Mouse (Mus musculus) intestine, embryonic 14.5 days (tissue): ENCODE measurements around the gene Ugt1a10. TPM values are rescaled to one million over a fixed set of nuclear protein-coding genes. Genes with fewer than 3 reads are reported as not detected.
"Not testable (repeated sequence)": the region's sequence is repeated elsewhere in the genome, so short reads cannot be mapped to it uniquely, and the experiment has no call there.

Experiments
- ATAC-seq: fragments of 200-750 bp; cut with Nextera tagmentation; replicated peaks from 2 replicates; pipeline ENCODE4 v1.8.0; 2017; ENCODE audit warnings: low read depth, moderate number of reproducible peaks, moderate TSS enrichment, moderate library complexity; ENCODE audit not compliant: low FRiP score, low TSS enrichment
- DNase-seq: peaks from one replicate; pipeline ENCODE4 v3.0.0-alpha.2; 2018; ENCODE audit warnings: low spot score
- H3K27ac ChIP-seq: fragments of 300-500 bp; sonication (generic); 2 replicates; pipeline ENCODE4 v1.5.1; 2014; ENCODE audit warnings: low read depth, mild to moderate bottlenecking, control low read depth
- H3K27me3 ChIP-seq: fragments of 300-500 bp; sonication (generic); replicated peaks from 2 replicates; pipeline ENCODE4 v1.6.1; 2014; ENCODE audit warnings: low read length, control low read depth; ENCODE audit not compliant: control insufficient read depth, insufficient read depth
- H3K36me3 ChIP-seq: fragments of 300-500 bp; sonication (generic); 2 replicates; pipeline ENCODE4 v1.6.1; 2014; ENCODE audit warnings: low read length, control low read depth; ENCODE audit not compliant: control insufficient read depth, insufficient read depth
- H3K4me1 ChIP-seq: fragments of 300-500 bp; sonication (generic); replicated peaks from 2 replicates; pipeline ENCODE4 v1.6.1; 2014; ENCODE audit warnings: low read length, control low read depth, mixed read lengths; ENCODE audit not compliant: control insufficient read depth, insufficient read depth
- H3K4me2 ChIP-seq: fragments of 300-500 bp; sonication (generic); 2 replicates; pipeline ENCODE4 v1.6.1; 2014; ENCODE audit warnings: low read length
- H3K4me3 ChIP-seq: fragments of 300-500 bp; sonication (generic); 2 replicates; pipeline ENCODE4 v1.5.1; 2014; ENCODE audit warnings: low read depth, low read length, control low read depth, mixed read lengths
- H3K9ac ChIP-seq: fragments of 300-500 bp; sonication (generic); 2 replicates; pipeline ENCODE4 v1.6.1; 2014; ENCODE audit warnings: mild to moderate bottlenecking, low read length
- H3K9me3 ChIP-seq: fragments of 300-500 bp; sonication (generic); 2 replicates; pipeline ENCODE4 v1.6.1; 2016; ENCODE audit warnings: low read length, control low read depth; ENCODE audit not compliant: control insufficient read depth
- WGBS: fragments of 180-500 bp; shearing (Covaris S2); extraction: QIAGEN DNeasy Blood & Tissue Kit; methylation state at CpG from one replicate; pipeline ENCODE4 v1.1.7; 2014; 5-methylcytosine and 5-hydroxymethylcytosine counted together
- polyA plus RNA-seq: library from polyadenylated mRNA; unstranded; fragments of >200 nt; fragmentation: Nextera tagmentation; extraction: Ambion mirVana; gene quantifications from 2 replicates; pipeline ENCODE4 v1.2.1, GENCODE M21; 2014

Ugt1a10 gene
- polyA plus RNA-seq, 1 experiment from 2014 or later: not detected

- H3K27ac ChIP-seq, H3K9me3 ChIP-seq, H3K27me3 ChIP-seq, ATAC-seq, H3K4me2 ChIP-seq, H3K9ac ChIP-seq, H3K36me3 ChIP-seq, H3K4me3 ChIP-seq, DNase-seq, H3K4me1 ChIP-seq: not testable (repeated sequence)
- 76% methylated on average over 4 of the region's 5 CpGs for WGBS
Measured at GRCm38 (mm10) chr1:88103697-88104468, 48.7 kb downstream of the Ugt1a10 start.

- no peaks in the 10 kb centered on the region for H3K27me3 ChIP-seq
- H3K9ac ChIP-seq: no peak overlapping the region
- no peak for DNase-seq
- no peak overlapping the region for H3K4me3 ChIP-seq
- no peak overlapping the region for H3K4me2 ChIP-seq
- H3K36me3 ChIP-seq: no peaks in the 10 kb centered on the region
- 82% methylated on average over 1 of the region's 1 CpGs for WGBS
- no peaks in the 10 kb centered on the region for H3K4me1 ChIP-seq
- H3K27ac ChIP-seq: no peak overlapping the region
- H3K9me3 ChIP-seq: no peaks in the 10 kb centered on the region
- ATAC-seq: no peak
Measured at GRCm38 (mm10) chr1:88104667-88105430, 49.7 kb downstream of the Ugt1a10 start.

DNA sequence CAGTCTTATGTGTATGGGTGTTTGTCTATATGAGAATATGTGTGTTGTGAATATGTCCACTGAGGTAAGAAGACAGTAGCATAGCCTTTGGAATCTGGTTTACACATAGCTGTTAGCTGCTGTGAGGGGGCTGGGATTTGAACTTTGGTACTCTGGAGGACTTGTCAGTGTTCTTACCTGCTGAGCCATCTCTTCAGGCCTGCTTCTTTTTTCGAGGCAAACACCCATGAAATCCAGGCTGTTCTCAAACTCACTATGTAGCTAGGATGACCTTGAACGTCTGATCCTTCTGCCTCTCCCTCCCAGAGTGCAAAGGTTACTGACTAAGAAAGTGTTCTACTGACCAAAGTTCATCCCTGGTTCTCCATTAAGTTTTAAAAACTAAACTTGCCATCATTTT, 50.5 kb downstream of the Ugt1a10 start:
- DNase-seq: no peak
- H3K9me3 ChIP-seq: no peaks in the 10 kb centered on the region
- ATAC-seq: no peak

GRCm38 (mm10) chr1:88109027-88109557, 53.9 kb downstream of the Ugt1a10 start:
- H3K4me2 ChIP-seq, H3K27ac ChIP-seq, H3K27me3 ChIP-seq, H3K36me3 ChIP-seq, H3K4me1 ChIP-seq, DNase-seq, H3K9me3 ChIP-seq, H3K9ac ChIP-seq, H3K4me3 ChIP-seq: not testable (repeated sequence)
- peak; percentile 76 for ATAC-seq
- 63% methylated on average over 2 of the region's 2 CpGs for WGBS

More for the DNA sequence above, 50.5 kb downstream of the Ugt1a10 start:
- Histone ChIP-seq H3K4me1 (no peaks in the 10 kb centered on the region), H3K27me3 (no peaks in the 10 kb centered on the region), H3K4me3 (no peak overlapping the region), H3K4me2 (no peak overlapping the region), H3K27ac (no peak overlapping the region), H3K36me3 (no peaks in the 10 kb centered on the region), H3K9ac (no peak overlapping the region)
- WGBS: 60% methylated on average over 2 of the region's 2 CpGs

DNA sequence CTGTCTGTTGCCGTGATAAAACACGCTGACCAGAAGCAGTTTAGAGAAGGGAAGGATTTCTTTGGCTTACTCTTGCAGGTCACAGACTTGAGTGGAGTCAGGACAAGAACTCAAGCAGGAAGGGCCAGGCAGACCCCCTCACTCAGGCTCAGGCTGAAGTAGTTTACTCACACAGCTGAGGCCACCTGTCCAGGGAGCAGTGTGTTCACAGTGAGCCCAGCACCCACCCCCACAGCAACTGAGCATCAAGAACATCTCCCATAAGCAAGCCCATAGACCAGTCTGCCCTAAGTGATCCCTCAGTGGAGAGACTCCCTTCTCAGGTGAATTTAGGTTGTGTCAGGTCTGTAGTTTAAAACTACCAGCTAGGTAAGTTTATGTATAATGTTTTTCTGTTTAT, 54.4 kb downstream of the Ugt1a10 start:
- not testable (repeated sequence) for H3K27ac ChIP-seq, H3K4me2 ChIP-seq, H3K4me1 ChIP-seq, H3K36me3 ChIP-seq, H3K27me3 ChIP-seq, H3K9ac ChIP-seq, H3K4me3 ChIP-seq, ATAC-seq, H3K9me3 ChIP-seq, DNase-seq
- WGBS: 50% methylated on average over 2 of the region's 2 CpGs

GRCm38 (mm10) chr1:88112769-88113168, 57.6 kb downstream of the Ugt1a10 start:
- not testable (repeated sequence) for H3K4me1 ChIP-seq, ATAC-seq, H3K4me3 ChIP-seq, H3K27me3 ChIP-seq, DNase-seq, H3K9ac ChIP-seq, H3K27ac ChIP-seq, H3K9me3 ChIP-seq, H3K4me2 ChIP-seq, H3K36me3 ChIP-seq
- 92% methylated on average over 6 of the region's 6 CpGs for WGBS

GRCm38 (mm10) chr1:88120550-88120949, 65.4 kb downstream of the Ugt1a10 start:
- H3K4me1 ChIP-seq, H3K9ac ChIP-seq, H3K4me3 ChIP-seq, H3K27ac ChIP-seq, H3K27me3 ChIP-seq, H3K9me3 ChIP-seq, ATAC-seq, DNase-seq, H3K4me2 ChIP-seq, H3K36me3 ChIP-seq: not testable (repeated sequence)
- 16% methylated on average over 4 of the region's 4 CpGs for WGBS

- not testable (repeated sequence) for H3K36me3 ChIP-seq
Measured at GRCm38 (mm10) chr1:88121521-88121920, 66.3 kb downstream of the Ugt1a10 start.

More at GRCm38 (mm10) chr1:88121521-88121920, 66.3 kb downstream of the Ugt1a10 start:
- H3K9me3 ChIP-seq, H3K27me3 ChIP-seq, DNase-seq, H3K4me2 ChIP-seq, H3K4me3 ChIP-seq, H3K4me1 ChIP-seq, H3K9ac ChIP-seq, H3K27ac ChIP-seq: not testable (repeated sequence)
- ATAC-seq: 0 out of 2 replicates have a peak, but pooled peaks have one; percentile 19
- WGBS: no CpG with 5 or more reads among the region's 1 CpGs
